Mouse (Mus musculus) brain, embryonic 14.5 days (tissue): ENCODE data around the gene Ubxn1.

Source experiments
- CTCF ChIP-seq: fragments of 200-500 bp; IDR thresholded peaks from 2 replicates; pipeline ENCODE4 v1.5.1; 2012; ENCODE audit warnings: inconsistent platforms, mild to moderate bottlenecking, moderate library complexity, borderline replicate concordance; ENCODE audit not compliant: insufficient read depth, insufficient read length; ENCODE audit errors: extremely low read depth
- POLR2A ChIP-seq: fragments of 200-500 bp; IDR thresholded peaks from 2 replicates; pipeline ENCODE4 v1.6.1; 2012; ENCODE audit warnings: mild to moderate bottlenecking, inconsistent platforms, borderline replicate concordance; ENCODE audit not compliant: poor library complexity, insufficient read depth, insufficient read length, severe bottlenecking; ENCODE audit errors: extremely low read depth

GRCm38 (mm10) chr19:8899079-8899478 lies 27.8 kb downstream of the Ubxn1 start:
- TF ChIP-seq CTCF: no peak
- no peak for TF ChIP-seq POLR2A
